Mouse (Mus musculus): ENCODE results near the gene Hnrnpu. TPM values are rescaled to one million over a fixed set of nuclear protein-coding genes. Genes with fewer than 3 reads are reported as not detected.
A peak's percentile ranks its signal among the peaks of the same experiment; 100 is the strongest.

Hnrnpu gene
- polyA plus RNA-seq, 1 experiment from 2014 or later = 384 TPM

GRCm38 (mm10) chr1:178368548-178369271, 31.1 kb upstream of the Hnrnpu start:
- Histone ChIP-seq H3K4me1 (replicated peaks; ENCODE audit: control insufficient read depth, insufficient read depth, low read length) (peaks cover 9% of the 10 kb centered on the region; the same call in 1 of the 2 replicates), H3K27me3 (replicated peaks; ENCODE audit: control insufficient read depth, insufficient read depth, low read length) (no peaks in the 10 kb centered on the region), H3K4me3 (ENCODE audit: low read depth, low read length) (peak overlapping the region; percentile 54), H3K36me3 (ENCODE audit: control insufficient read depth, insufficient read depth, low read length) (no peaks in the 10 kb centered on the region), H3K4me2 (ENCODE audit: low read length) (peak overlapping the region; percentile 87), H3K9ac (ENCODE audit: low read length) (peak overlapping the region; percentile 59), H3K9me3 (ENCODE audit: control insufficient read depth, low read length) (no peaks in the 10 kb centered on the region), H3K27ac (ENCODE audit: low read depth) (peak overlapping the region; percentile 80)
- 2% methylated on average over 36 of the region's 36 CpGs for WGBS
- peak; percentile 87 for DNase-seq (ENCODE audit: low spot score)
- peak; percentile 97 for ATAC-seq (replicated peaks; ENCODE audit: low FRiP score, low TSS enrichment, low read depth)

- Histone ChIP-seq H3K27ac (ENCODE audit: low read depth) (no peak overlapping the region; the same call in 1 of the 2 replicates), H3K27me3 (replicated peaks; ENCODE audit: control insufficient read depth, insufficient read depth, low read length) (no peaks in the 10 kb centered on the region), H3K9me3 (ENCODE audit: control insufficient read depth, low read length) (no peaks in the 10 kb centered on the region), H3K4me2 (ENCODE audit: low read length) (peak overlapping the region; percentile 87; the same call in 1 of the 2 replicates), H3K36me3 (ENCODE audit: control insufficient read depth, insufficient read depth, low read length) (no peaks in the 10 kb centered on the region), H3K4me3 (ENCODE audit: low read depth, low read length) (no peak overlapping the region), H3K4me1 (replicated peaks; ENCODE audit: control insufficient read depth, insufficient read depth, low read length) (peaks cover 9% of the 10 kb centered on the region; the same call in 1 of the 2 replicates), H3K9ac (ENCODE audit: low read length) (peak overlapping the region; percentile 59; the same call in 1 of the 2 replicates)
- DNase-seq (ENCODE audit: low spot score) (no peak), ATAC-seq (replicated peaks; ENCODE audit: low FRiP score, low TSS enrichment, low read depth) (no peak)
- 65% methylated on average over 6 of the region's 6 CpGs for WGBS
Observed at GRCm38 (mm10) chr1:178368121-178368520, 30.5 kb upstream of the Hnrnpu start.

GRCm38 (mm10) chr1:178365171-178365570, 27.6 kb upstream of the Hnrnpu start:
- Histone ChIP-seq H3K9me3 (ENCODE audit: control insufficient read depth, low read length) (no peaks in the 10 kb centered on the region), H3K4me3 (ENCODE audit: low read depth, low read length) (no peak overlapping the region), H3K4me2 (ENCODE audit: low read length) (no peak overlapping the region), H3K4me1 (replicated peaks; ENCODE audit: control insufficient read depth, insufficient read depth, low read length) (peaks cover 9% of the 10 kb centered on the region; the same call in 1 of the 2 replicates), H3K9ac (ENCODE audit: low read length) (no peak overlapping the region), H3K27ac (ENCODE audit: low read depth) (no peak overlapping the region), H3K36me3 (ENCODE audit: control insufficient read depth, insufficient read depth, low read length) (no peaks in the 10 kb centered on the region), H3K27me3 (replicated peaks; ENCODE audit: control insufficient read depth, insufficient read depth, low read length) (no peaks in the 10 kb centered on the region)
- ATAC-seq (replicated peaks; ENCODE audit: low FRiP score, low TSS enrichment, low read depth) (no peak), DNase-seq (ENCODE audit: low spot score) (no peak)
- WGBS = 78% methylated on average over 6 of the region's 6 CpGs

DNA sequence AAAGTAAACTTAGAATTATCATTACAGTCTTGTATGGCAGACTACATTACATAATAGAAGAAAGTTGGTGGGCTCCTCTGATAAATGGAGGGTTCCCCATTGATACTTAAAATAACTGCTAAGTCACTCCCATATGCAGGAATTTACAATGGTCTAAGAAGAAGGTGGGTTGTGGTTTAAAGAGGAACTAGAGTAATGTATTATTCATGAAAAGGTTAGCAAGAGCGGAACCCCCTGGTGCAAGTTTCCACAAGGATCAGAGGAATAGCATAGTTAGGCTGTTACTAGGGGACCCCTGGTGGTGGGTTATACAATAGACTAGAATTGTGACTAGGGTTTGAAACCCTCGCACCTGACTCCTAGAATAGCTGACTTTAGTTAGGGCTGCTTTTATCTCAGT, 23.1 kb upstream of the Hnrnpu start:
- H3K9me3 ChIP-seq (ENCODE audit: control insufficient read depth, low read length) = no peaks in the 10 kb centered on the region
- no peaks in the 10 kb centered on the region for H3K36me3 ChIP-seq (ENCODE audit: control insufficient read depth, insufficient read depth, low read length)
- H3K27ac ChIP-seq (ENCODE audit: low read depth) = no peak overlapping the region
- ATAC-seq (replicated peaks; ENCODE audit: low FRiP score, low TSS enrichment, low read depth) (no peak), DNase-seq (ENCODE audit: low spot score) (no peak)
- H3K4me1 ChIP-seq (replicated peaks; ENCODE audit: control insufficient read depth, insufficient read depth, low read length) = no peaks in the 10 kb centered on the region
- no peaks in the 10 kb centered on the region for H3K27me3 ChIP-seq (replicated peaks; ENCODE audit: control insufficient read depth, insufficient read depth, low read length)
- H3K9ac ChIP-seq (ENCODE audit: low read length) = no peak overlapping the region
- H3K4me2 ChIP-seq (ENCODE audit: low read length) = no peak overlapping the region
- WGBS = 84% methylated on average over 2 of the region's 2 CpGs
- H3K4me3 ChIP-seq (ENCODE audit: low read depth, low read length) = no peak overlapping the region

- ATAC-seq (replicated peaks; ENCODE audit: low FRiP score, low TSS enrichment, low read depth) (no peak), DNase-seq (ENCODE audit: low spot score) (no peak)
- Histone ChIP-seq H3K9ac (ENCODE audit: low read length) (no peak overlapping the region), H3K4me1 (replicated peaks; ENCODE audit: control insufficient read depth, insufficient read depth, low read length) (no peaks in the 10 kb centered on the region), H3K27ac (ENCODE audit: low read depth) (no peak overlapping the region), H3K4me3 (ENCODE audit: low read depth, low read length) (no peak overlapping the region), H3K9me3 (ENCODE audit: control insufficient read depth, low read length) (no peaks in the 10 kb centered on the region), H3K36me3 (ENCODE audit: control insufficient read depth, insufficient read depth, low read length) (no peaks in the 10 kb centered on the region), H3K4me2 (ENCODE audit: low read length) (no peak overlapping the region), H3K27me3 (replicated peaks; ENCODE audit: control insufficient read depth, insufficient read depth, low read length) (no peaks in the 10 kb centered on the region)
- WGBS = 80% methylated on average over 11 of the region's 11 CpGs
Observed at GRCm38 (mm10) chr1:178360264-178360663, 22.7 kb upstream of the Hnrnpu start.

GRCm38 (mm10) chr1:178357776-178358710, 20.4 kb upstream of the Hnrnpu start:
- no peak overlapping the region for H3K4me3 ChIP-seq (ENCODE audit: low read depth, low read length)
- H3K27me3 ChIP-seq (replicated peaks; ENCODE audit: control insufficient read depth, insufficient read depth, low read length) = no peaks in the 10 kb centered on the region
- no peaks in the 10 kb centered on the region for H3K9me3 ChIP-seq (ENCODE audit: control insufficient read depth, low read length)
- H3K4me2 ChIP-seq (ENCODE audit: low read length) = no peak overlapping the region
- no peaks in the 10 kb centered on the region for H3K4me1 ChIP-seq (replicated peaks; ENCODE audit: control insufficient read depth, insufficient read depth, low read length)
- WGBS = 75% methylated on average over 12 of the region's 12 CpGs
- no peak overlapping the region for H3K27ac ChIP-seq (ENCODE audit: low read depth)
- DNase-seq (ENCODE audit: low spot score) (no peak), ATAC-seq (replicated peaks; ENCODE audit: low FRiP score, low TSS enrichment, low read depth) (no peak)
- H3K9ac ChIP-seq (ENCODE audit: low read length) = no peak overlapping the region
- no peaks in the 10 kb centered on the region for H3K36me3 ChIP-seq (ENCODE audit: control insufficient read depth, insufficient read depth, low read length)

- DNase-seq (ENCODE audit: low spot score) (no peak), ATAC-seq (replicated peaks; ENCODE audit: low FRiP score, low TSS enrichment, low read depth) (no peak)
- 46% methylated on average over 3 of the region's 3 CpGs for WGBS
- Histone ChIP-seq H3K27me3 (replicated peaks; ENCODE audit: control insufficient read depth, insufficient read depth, low read length) (no peaks in the 10 kb centered on the region), H3K36me3 (ENCODE audit: control insufficient read depth, insufficient read depth, low read length) (no peaks in the 10 kb centered on the region), H3K4me1 (replicated peaks; ENCODE audit: control insufficient read depth, insufficient read depth, low read length) (no peaks in the 10 kb centered on the region), H3K9ac (ENCODE audit: low read length) (no peak overlapping the region), H3K9me3 (ENCODE audit: control insufficient read depth, low read length) (no peaks in the 10 kb centered on the region), H3K27ac (ENCODE audit: low read depth) (no peak overlapping the region), H3K4me2 (ENCODE audit: low read length) (no peak overlapping the region), H3K4me3 (ENCODE audit: low read depth, low read length) (no peak overlapping the region)
Observed at GRCm38 (mm10) chr1:178354576-178354975, 17.0 kb upstream of the Hnrnpu start.

DNA sequence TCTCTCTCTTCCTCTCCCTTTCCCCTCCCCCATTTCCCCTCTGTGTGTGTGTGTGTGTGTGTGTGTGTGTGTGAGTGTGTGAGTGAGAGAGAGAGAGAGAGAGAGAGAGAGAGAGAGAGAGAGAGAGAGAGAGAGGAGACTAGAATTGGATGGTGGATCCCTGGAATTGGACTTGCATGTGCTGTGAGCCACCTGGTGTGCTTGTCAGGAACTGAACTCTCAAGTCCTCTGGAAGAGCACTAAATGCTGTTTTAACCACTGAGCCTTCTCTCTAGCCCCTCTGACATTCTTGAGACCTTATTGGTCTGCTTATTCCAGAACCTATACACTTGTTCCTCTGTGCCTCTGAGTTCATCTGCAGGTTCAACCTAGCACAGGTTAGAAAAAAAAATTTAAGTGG, 14.0 kb upstream of the Hnrnpu start:
- Histone ChIP-seq H3K9me3 (ENCODE audit: control insufficient read depth, low read length) (no peaks in the 10 kb centered on the region), H3K4me3 (ENCODE audit: low read depth, low read length) (no peak overlapping the region), H3K27me3 (replicated peaks; ENCODE audit: control insufficient read depth, insufficient read depth, low read length) (no peaks in the 10 kb centered on the region), H3K4me2 (ENCODE audit: low read length) (no peak overlapping the region), H3K27ac (ENCODE audit: low read depth) (no peak overlapping the region), H3K9ac (ENCODE audit: low read length) (no peak overlapping the region), H3K4me1 (replicated peaks; ENCODE audit: control insufficient read depth, insufficient read depth, low read length) (no peaks in the 10 kb centered on the region), H3K36me3 (ENCODE audit: control insufficient read depth, insufficient read depth, low read length) (no peaks in the 10 kb centered on the region)
- DNase-seq (ENCODE audit: low spot score) = no peak
- no peak for ATAC-seq (replicated peaks; ENCODE audit: low FRiP score, low TSS enrichment, low read depth)

Measured in intestine, embryonic 14.5 days (tissue).